Mouse (Mus musculus): Measurements from ENCODE around the gene Spib. TPM values are rescaled to one million over a fixed set of nuclear protein-coding genes. Genes with fewer than 3 reads are reported as not detected.

Spib gene
- polyA plus RNA-seq (2016; fragmentation: Nextera tagmentation; extraction: Ambion mirVana): 0.15 TPM in 1 of 2 replicates, not detected in the other

DNA sequence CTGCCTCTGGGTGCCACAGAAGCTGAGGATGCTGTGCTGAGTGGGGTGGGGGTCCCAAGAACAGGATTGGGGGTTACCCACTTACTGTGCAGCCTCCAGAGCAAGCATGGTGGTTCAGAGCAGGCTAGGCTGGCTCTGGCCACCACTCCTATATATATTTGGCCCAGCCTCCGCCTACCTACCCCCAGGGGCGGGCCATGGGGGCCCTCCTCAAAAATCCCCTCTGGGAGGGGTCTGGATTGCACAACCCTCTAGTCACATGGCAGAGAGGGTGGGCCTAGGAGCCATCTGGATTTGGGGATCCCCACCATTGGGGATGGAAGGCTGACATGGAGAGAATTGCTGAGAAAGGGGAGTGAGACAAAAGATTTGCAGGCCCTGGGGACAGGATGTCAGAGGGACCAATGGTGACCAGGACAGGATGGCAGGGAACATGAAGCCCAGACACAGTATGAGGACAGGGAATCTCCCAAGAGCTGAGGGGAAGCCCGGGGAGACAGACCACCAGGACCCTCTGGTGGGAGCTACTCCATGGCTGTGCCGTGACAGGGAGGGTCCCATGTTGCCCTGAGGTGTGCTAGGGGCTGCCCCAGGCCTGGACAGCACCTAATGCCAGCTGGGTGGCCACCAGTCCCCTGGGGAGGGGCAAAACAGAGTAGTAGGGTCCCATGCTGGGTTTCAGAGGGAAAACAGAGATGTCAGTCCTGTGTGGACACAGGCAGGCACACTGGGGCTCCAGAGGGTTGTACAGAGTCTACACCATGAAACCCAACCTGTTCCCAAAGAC lies at the start of gene Spib:
Gene Spib, minus strand, starts transcription at position 126 of the 787 bp plus-strand sequence.
- H3K4me3 ChIP-seq: no peak within 1 kb of the TSS
- ATAC-seq (ENCODE audit: insufficient number of reproducible peaks, low FRiP score): no peak
- peaks cover 12% of the 10 kb centered on the region; the same call in 1 of the 2 replicates for H3K4me1 ChIP-seq (replicated peaks)
- no peak within 1 kb of the TSS for H3K27ac ChIP-seq (ENCODE audit: poor library complexity, severe bottlenecking)
- 84% methylated on average over 4 of the region's 4 CpGs for WGBS
- no peak within 1 kb of the TSS for H3K4me2 ChIP-seq
- peaks cover 17% of the 10 kb centered on the region for H3K27me3 ChIP-seq (replicated peaks)
- peaks cover 46% of the 10 kb centered on the region for H3K36me3 ChIP-seq
- H3K9me3 ChIP-seq (replicated peaks): no peaks in the 10 kb centered on the region
- no peak within 1 kb of the TSS for H3K9ac ChIP-seq

DNA sequence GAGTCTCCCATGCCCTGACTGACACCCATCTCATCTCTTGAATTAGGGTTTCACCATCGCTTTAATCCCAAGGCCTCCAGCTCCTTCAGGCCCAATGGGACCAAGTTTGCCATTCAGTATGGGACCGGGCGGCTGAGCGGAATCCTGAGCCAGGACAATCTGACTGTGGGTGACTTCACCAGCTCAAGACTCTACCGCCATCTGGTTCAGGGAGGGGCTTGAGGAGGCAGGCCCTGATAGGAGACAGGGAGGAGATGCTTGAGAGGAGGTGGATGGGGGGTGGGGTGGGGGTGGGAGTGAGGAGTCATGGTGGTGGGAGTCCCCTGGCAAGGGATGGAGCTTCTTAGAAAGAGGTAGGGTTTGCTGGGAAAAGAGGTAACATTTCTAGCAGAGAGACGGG lies 49.8 kb upstream of the Spib start:
- peaks cover 35% of the 10 kb centered on the region for H3K27me3 ChIP-seq (replicated peaks)
- 56% methylated on average over 6 of the region's 6 CpGs for WGBS

GRCm38 (mm10) chr7:44576333-44576844 lies 44.5 kb upstream of the Spib start:
- Histone ChIP-seq H3K4me2 (no peak overlapping the region), H3K9ac (no peak overlapping the region), H3K4me3 (no peak overlapping the region), H3K9me3 (replicated peaks) (peaks cover 6% of the 10 kb centered on the region; the same call in 1 of the 2 replicates), H3K27me3 (replicated peaks) (peaks cover 8% of the 10 kb centered on the region; the same call in 1 of the 2 replicates), H3K36me3 (no peaks in the 10 kb centered on the region), H3K27ac (ENCODE audit: poor library complexity, severe bottlenecking) (no peak overlapping the region), H3K4me1 (replicated peaks) (no peaks in the 10 kb centered on the region)
- WGBS: 38% methylated on average over 5 of the region's 5 CpGs
- no peak for ATAC-seq (ENCODE audit: insufficient number of reproducible peaks, low FRiP score)

More for the DNA sequence above, 49.8 kb upstream of the Spib start:
- Histone ChIP-seq H3K36me3 (no peaks in the 10 kb centered on the region), H3K4me2 (no peak overlapping the region), H3K4me1 (replicated peaks) (no peaks in the 10 kb centered on the region), H3K9me3 (replicated peaks) (peaks cover 6% of the 10 kb centered on the region; the same call in 1 of the 2 replicates), H3K4me3 (no peak overlapping the region), H3K27ac (ENCODE audit: poor library complexity, severe bottlenecking) (no peak overlapping the region), H3K9ac (no peak overlapping the region)
- no peak for ATAC-seq (ENCODE audit: insufficient number of reproducible peaks, low FRiP score)

- Histone ChIP-seq H3K4me1 (replicated peaks) (no peaks in the 10 kb centered on the region), H3K27ac (ENCODE audit: poor library complexity, severe bottlenecking) (no peak overlapping the region), H3K9ac (no peak overlapping the region), H3K4me2 (no peak overlapping the region), H3K4me3 (no peak overlapping the region), H3K9me3 (replicated peaks) (peaks cover under 1% of the 10 kb centered on the region; the same call in 1 of the 2 replicates), H3K36me3 (no peaks in the 10 kb centered on the region), H3K27me3 (replicated peaks) (peaks cover 25% of the 10 kb centered on the region)
- WGBS: 71% methylated on average over 5 of the region's 5 CpGs
- ATAC-seq (ENCODE audit: insufficient number of reproducible peaks, low FRiP score): no peak
These were observed 41.1 kb upstream of the Spib start for GRCm38 (mm10) chr7:44572956-44573484.

- 49% methylated on average over 7 of the region's 7 CpGs for WGBS
- no peak within 1 kb of the TSS for H3K4me3 ChIP-seq
These were observed 40.4 kb upstream of the Spib start, which contains the start of gene Napsa for GRCm38 (mm10) chr7:44572213-44572701. TSS of gene Napsa (plus strand) at chr7:44572380.

DNA sequence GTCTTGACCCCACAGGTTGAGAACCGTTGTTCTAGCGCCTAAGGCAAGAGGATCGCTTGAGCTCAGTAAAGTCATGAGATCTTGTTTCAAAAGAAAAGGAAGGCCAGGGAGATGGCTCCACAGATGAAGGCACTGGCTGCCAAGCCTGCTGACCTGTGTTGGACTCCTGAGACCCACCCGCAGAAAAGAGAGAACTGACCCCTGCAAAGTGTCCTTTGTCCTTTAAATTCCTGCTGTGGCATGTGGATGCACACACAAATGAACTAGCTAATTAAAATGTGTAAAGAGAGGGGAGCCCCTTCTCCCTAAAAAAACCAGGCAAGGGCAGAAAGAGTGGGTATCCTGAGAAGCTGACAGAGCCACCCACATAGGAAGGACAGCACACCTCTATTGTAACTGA lies 39.9 kb upstream of the Spib start:
- H3K4me3 ChIP-seq: no peak overlapping the region
- H3K4me2 ChIP-seq: no peak overlapping the region
- H3K36me3 ChIP-seq: no peaks in the 10 kb centered on the region
- WGBS: 79% methylated on average over 4 of the region's 4 CpGs
- no peaks in the 10 kb centered on the region for H3K4me1 ChIP-seq (replicated peaks)
- no peak overlapping the region for H3K9ac ChIP-seq
- no peaks in the 10 kb centered on the region for H3K9me3 ChIP-seq (replicated peaks)
- ATAC-seq (ENCODE audit: insufficient number of reproducible peaks, low FRiP score): no peak
- H3K27ac ChIP-seq (ENCODE audit: poor library complexity, severe bottlenecking): no peak overlapping the region
- H3K27me3 ChIP-seq (replicated peaks): peaks cover 27% of the 10 kb centered on the region

More at GRCm38 (mm10) chr7:44572213-44572701, 40.4 kb upstream of the Spib start, which contains the start of gene Napsa:
- no peaks in the 10 kb centered on the region for H3K9me3 ChIP-seq (replicated peaks)
- peaks cover 27% of the 10 kb centered on the region for H3K27me3 ChIP-seq (replicated peaks)
- H3K27ac ChIP-seq (ENCODE audit: poor library complexity, severe bottlenecking): no peak within 1 kb of the TSS
- no peaks in the 10 kb centered on the region for H3K36me3 ChIP-seq
- no peaks in the 10 kb centered on the region for H3K4me1 ChIP-seq (replicated peaks)
- H3K4me2 ChIP-seq: no peak within 1 kb of the TSS
- no peak for ATAC-seq (ENCODE audit: insufficient number of reproducible peaks, low FRiP score)
- H3K9ac ChIP-seq: no peak within 1 kb of the TSS

DNA sequence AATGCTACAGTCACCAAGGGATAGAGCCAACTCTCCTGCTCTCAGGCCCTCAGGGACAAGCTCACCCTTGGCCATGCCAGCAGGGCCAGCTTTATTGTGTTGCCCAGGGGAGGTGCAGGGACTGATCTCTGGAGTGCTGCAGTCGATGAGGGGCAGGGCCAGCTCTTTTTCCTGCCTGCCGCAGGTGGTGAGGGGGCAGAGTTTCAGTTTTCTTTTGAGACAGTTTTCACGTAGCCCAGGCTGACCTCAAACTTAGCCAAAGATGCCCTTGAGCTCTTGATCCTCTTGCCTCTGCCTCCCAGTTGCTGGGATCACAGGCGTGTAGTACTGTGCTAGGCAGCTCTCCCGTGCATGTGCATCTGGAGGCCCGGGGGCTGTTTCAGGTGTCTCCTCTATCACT lies 39.1 kb upstream of the Spib start:
- no peak overlapping the region for H3K27ac ChIP-seq (ENCODE audit: poor library complexity, severe bottlenecking)
- no peaks in the 10 kb centered on the region for H3K36me3 ChIP-seq
- H3K27me3 ChIP-seq (replicated peaks): peaks cover 27% of the 10 kb centered on the region
- ATAC-seq (ENCODE audit: insufficient number of reproducible peaks, low FRiP score): no peak
- 73% methylated on average over 6 of the region's 6 CpGs for WGBS
- no peak overlapping the region for H3K4me3 ChIP-seq
- no peaks in the 10 kb centered on the region for H3K4me1 ChIP-seq (replicated peaks)
- no peak overlapping the region for H3K4me2 ChIP-seq
- H3K9me3 ChIP-seq (replicated peaks): no peaks in the 10 kb centered on the region
- no peak overlapping the region for H3K9ac ChIP-seq

DNA sequence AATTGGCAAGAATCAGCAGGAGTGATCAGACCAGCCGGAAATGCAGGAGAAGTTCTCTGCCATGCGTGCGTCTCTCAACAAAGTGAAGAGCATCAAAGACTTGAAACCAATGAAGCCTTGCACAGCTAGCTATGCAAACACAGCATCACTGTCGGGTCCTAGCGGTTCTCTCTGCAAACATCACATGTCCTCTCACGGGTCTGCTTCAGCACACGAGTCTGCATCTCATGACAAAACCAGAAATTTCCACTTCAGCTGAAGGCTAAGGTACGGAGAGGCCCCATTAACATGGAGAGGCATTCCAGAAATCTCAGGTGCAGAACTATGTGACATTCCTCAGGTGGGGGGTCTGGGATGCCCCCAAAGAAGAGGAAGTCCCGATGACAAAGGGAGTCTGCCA lies 36.9 kb upstream of the Spib start:
- H3K4me1 ChIP-seq (replicated peaks): no peaks in the 10 kb centered on the region
- H3K9me3 ChIP-seq (replicated peaks): no peaks in the 10 kb centered on the region
- no peak overlapping the region for H3K4me2 ChIP-seq
- peaks cover 31% of the 10 kb centered on the region for H3K27me3 ChIP-seq (replicated peaks)
- H3K36me3 ChIP-seq: no peaks in the 10 kb centered on the region
- no peak overlapping the region for H3K4me3 ChIP-seq
- no peak for ATAC-seq (ENCODE audit: insufficient number of reproducible peaks, low FRiP score)
- no peak overlapping the region for H3K9ac ChIP-seq
- H3K27ac ChIP-seq (ENCODE audit: poor library complexity, severe bottlenecking): no peak overlapping the region
- WGBS: 63% methylated on average over 9 of the region's 9 CpGs

GRCm38 (mm10) chr7:44565414-44565813 lies 33.5 kb upstream of the Spib start:
- Histone ChIP-seq H3K4me2 (no peak overlapping the region), H3K9ac (no peak overlapping the region), H3K4me3 (no peak overlapping the region), H3K4me1 (replicated peaks) (no peaks in the 10 kb centered on the region), H3K36me3 (no peaks in the 10 kb centered on the region), H3K27me3 (replicated peaks) (peaks cover 24% of the 10 kb centered on the region), H3K27ac (ENCODE audit: poor library complexity, severe bottlenecking) (no peak overlapping the region), H3K9me3 (replicated peaks) (no peaks in the 10 kb centered on the region)
- ATAC-seq (ENCODE audit: insufficient number of reproducible peaks, low FRiP score): no peak
- 58% methylated on average over 6 of the region's 6 CpGs for WGBS

DNA sequence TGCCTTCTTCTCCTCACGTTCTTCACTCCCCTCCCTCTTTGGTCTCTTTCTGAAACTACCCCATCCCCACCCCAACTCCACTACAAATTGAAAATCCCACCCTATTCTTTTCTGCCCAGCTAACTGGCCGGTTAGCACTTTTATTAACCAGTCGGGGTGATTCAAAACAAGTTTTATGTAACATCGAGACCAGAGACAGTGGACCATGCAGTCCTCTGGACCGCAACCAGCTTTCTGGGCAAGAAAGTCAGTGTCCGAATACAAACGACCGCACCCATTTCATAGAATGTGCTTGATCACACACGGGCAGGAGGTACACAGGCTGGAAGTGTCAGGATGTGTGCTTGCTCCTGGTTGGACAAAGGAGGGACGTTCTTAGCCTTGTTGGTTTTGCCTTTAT lies 32.6 kb upstream of the Spib start:
- H3K4me2 ChIP-seq: no peak overlapping the region
- WGBS: 81% methylated on average over 10 of the region's 10 CpGs
- peaks cover 27% of the 10 kb centered on the region for H3K27me3 ChIP-seq (replicated peaks)
- H3K36me3 ChIP-seq: no peaks in the 10 kb centered on the region
- no peaks in the 10 kb centered on the region for H3K4me1 ChIP-seq (replicated peaks)
- no peak overlapping the region for H3K4me3 ChIP-seq
- no peak overlapping the region for H3K9ac ChIP-seq
- H3K9me3 ChIP-seq (replicated peaks): no peaks in the 10 kb centered on the region
- ATAC-seq (ENCODE audit: insufficient number of reproducible peaks, low FRiP score): no peak
- H3K27ac ChIP-seq (ENCODE audit: poor library complexity, severe bottlenecking): no peak overlapping the region

DNA sequence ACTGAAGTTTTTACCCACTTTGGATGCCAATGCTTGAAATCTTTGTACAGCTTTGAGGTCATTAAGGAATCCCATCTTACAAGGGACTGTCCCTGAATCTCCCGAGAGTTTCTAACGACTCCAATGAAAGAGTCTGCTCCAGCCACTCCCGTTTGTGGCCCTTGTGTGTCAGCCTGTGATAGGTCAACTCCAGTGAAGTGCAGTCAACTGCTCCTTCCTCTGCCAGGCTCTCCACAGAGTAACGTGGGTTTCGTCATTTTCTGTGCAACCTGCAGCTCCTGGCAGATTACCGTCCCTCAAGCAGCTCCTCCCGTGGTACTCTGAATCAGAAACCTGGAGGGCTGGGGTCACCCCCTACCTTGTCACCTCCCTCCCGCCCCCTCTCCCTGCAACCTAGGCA lies 31.4 kb upstream of the Spib start:
- Histone ChIP-seq H3K9me3 (replicated peaks) (no peaks in the 10 kb centered on the region), H3K27ac (ENCODE audit: poor library complexity, severe bottlenecking) (no peak overlapping the region), H3K4me2 (no peak overlapping the region), H3K4me1 (replicated peaks) (no peaks in the 10 kb centered on the region), H3K4me3 (no peak overlapping the region), H3K36me3 (no peaks in the 10 kb centered on the region), H3K27me3 (replicated peaks) (peaks cover 19% of the 10 kb centered on the region), H3K9ac (no peak overlapping the region)
- 40% methylated on average over 8 of the region's 8 CpGs for WGBS
- no peak for ATAC-seq (ENCODE audit: insufficient number of reproducible peaks, low FRiP score)

Data from heart, embryonic 12.5 days (tissue).